Mouse (Mus musculus): ENCODE results near the gene Vdac1. TPM values are rescaled to one million over a fixed set of nuclear protein-coding genes. Genes with fewer than 3 reads are reported as not detected.

The Vdac1 gene
- 346 and 407 TPM in 2 replicates for polyA plus RNA-seq (2014; fragmentation: Nextera tagmentation; extraction: Ambion mirVana)

DNA sequence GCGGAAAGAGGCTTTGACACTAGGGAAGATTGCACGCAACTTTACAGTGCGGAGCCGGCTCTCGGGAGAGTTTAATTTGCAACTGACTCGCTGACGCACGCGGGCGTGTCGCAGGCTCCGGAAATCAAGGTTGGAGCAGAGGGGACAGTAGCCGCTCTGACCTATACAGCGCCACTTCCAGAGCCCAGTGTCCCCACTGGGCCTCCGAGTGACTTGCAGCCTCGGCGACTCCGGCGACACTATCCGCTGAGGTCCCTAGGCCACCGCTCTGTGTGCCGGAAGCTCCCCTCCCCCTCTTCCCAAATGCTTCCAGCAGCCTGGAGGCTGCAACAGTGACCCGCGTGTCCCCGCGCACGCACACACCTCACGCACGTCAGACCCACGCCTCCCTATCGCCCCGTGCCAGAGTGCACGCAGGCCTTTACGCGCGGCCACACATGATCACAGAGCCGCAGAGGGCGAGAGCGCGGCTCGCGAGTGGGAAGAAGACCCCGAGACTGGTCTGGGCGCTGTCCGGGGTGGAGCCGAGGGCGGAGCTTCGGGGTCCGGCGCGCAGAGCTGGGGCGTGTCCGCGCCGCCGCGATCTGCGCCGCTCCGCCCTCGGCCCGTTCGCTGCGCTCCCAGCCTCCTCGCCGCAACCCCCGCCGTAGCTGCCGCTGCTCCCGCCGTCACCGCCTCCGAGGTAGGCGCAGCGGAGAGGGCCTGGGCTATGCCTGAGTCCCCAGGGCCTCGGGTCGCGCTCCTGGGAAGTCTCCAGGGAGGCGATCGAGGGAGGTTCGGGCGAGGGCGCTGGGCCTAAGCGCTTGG, at the start of gene Vdac1:
Vdac1 (plus strand) TSS at position 390 of the 807 bp plus-strand sequence.
- peak; percentile 92 for ATAC-seq (replicated peaks; ENCODE audit: insufficient number of reproducible peaks, low FRiP score, low TSS enrichment)
- H3K27me3 ChIP-seq (ENCODE audit: control insufficient read depth, insufficient read depth, low read length) = no peaks in the 10 kb centered on the region
- under 1% methylated on average over 76 of the region's 84 CpGs for WGBS (ENCODE audit: insufficient replicate concordance)

DNA sequence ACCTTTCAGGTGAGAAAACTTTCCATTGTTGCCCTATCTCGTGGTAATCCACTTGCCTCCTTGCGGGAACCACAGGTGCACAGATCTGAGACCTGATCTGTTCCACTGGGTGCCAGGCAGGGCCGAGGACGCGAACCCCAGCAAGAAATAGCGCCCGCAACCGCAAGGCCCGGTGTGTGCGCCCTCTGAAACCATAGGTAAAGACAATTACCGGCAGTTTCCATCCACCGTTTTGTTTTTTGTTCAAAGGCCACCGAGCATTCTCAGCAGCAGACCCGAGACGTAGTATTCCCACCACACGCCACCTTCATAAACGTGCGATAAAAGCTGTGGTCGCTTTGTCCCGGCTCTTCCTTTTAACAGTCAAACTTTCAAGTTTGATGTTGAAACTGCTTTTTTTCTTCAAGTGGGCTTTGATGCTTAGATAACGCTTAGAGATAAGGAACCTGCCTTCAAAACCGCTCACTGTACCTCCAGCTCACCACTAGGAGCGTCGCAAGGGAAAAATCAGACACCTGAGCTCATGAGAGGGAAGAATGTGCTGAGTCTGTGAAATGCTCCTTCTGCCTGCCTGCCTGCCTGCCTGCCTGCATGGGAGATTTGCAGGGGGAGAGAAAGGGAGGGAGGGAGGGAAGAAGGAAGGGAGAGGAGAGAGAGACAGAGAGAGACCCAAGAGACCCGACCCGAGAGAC, 46.4 kb upstream of the Vdac1 start:
- ATAC-seq (replicated peaks; ENCODE audit: insufficient number of reproducible peaks, low FRiP score, low TSS enrichment) = no peak
- H3K4me3 ChIP-seq (ENCODE audit: low read depth, low read length) = no peak overlapping the region
- no peaks in the 10 kb centered on the region for H3K9me3 ChIP-seq (replicated peaks; ENCODE audit: control insufficient read depth, low read length)
- H3K27me3 ChIP-seq (ENCODE audit: control insufficient read depth, insufficient read depth, low read length) = peaks cover 9% of the 10 kb centered on the region
- H3K27ac ChIP-seq (ENCODE audit: low read depth, low read length) = no peak overlapping the region
- H3K36me3 ChIP-seq (ENCODE audit: control insufficient read depth, insufficient read depth, low read length) = no peaks in the 10 kb centered on the region
- peak overlapping the region; percentile 44; the same call in 1 of the 2 replicates for H3K4me2 ChIP-seq
- 10% methylated on average over 26 of the region's 26 CpGs for WGBS (ENCODE audit: insufficient replicate concordance)
- H3K4me1 ChIP-seq (ENCODE audit: control insufficient read depth, insufficient read depth, low read length) = no peaks in the 10 kb centered on the region
- H3K9ac ChIP-seq (ENCODE audit: low read depth, low read length) = no peak overlapping the region; the same call in 1 of the 2 replicates

More for the DNA sequence above, at the start of gene Vdac1:
- Histone ChIP-seq H3K36me3 (ENCODE audit: control insufficient read depth, insufficient read depth, low read length) (no peaks in the 10 kb centered on the region), H3K4me2 (peak within 1 kb of the TSS; percentile 78), H3K9ac (ENCODE audit: low read depth, low read length) (peak within 1 kb of the TSS; percentile 97), H3K9me3 (replicated peaks; ENCODE audit: control insufficient read depth, low read length) (no peaks in the 10 kb centered on the region), H3K4me3 (ENCODE audit: low read depth, low read length) (peak within 1 kb of the TSS; percentile 83), H3K27ac (ENCODE audit: low read depth, low read length) (peak within 1 kb of the TSS; percentile 94), H3K4me1 (ENCODE audit: control insufficient read depth, insufficient read depth, low read length) (peaks cover 43% of the 10 kb centered on the region)

DNA sequence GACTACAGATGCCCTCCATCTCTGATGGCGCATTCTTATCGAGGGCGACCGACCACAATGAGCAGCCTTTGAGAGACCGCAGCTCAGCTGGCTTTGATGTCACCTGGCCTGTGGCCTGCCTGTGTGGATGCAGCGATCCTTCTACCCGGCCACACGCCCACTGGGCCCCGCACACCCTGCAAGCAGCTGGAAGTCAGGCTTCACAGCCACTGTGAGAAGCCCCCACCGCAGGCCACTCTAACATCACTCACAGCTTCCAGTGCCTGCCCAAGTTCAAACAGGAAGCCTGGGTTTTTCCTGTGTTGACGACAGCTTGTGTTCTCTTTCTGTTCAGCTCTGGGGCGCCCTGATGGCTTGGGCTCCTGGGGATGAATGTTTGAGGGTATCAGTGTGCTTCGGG, 42.2 kb upstream of the Vdac1 start:
- ATAC-seq (replicated peaks; ENCODE audit: insufficient number of reproducible peaks, low FRiP score, low TSS enrichment) = no peak

GRCm38 (mm10) chr11:52319664-52320063, 41.0 kb upstream of the Vdac1 start:
- Histone ChIP-seq H3K9ac (ENCODE audit: low read depth, low read length) (no peak overlapping the region), H3K4me2 (no peak overlapping the region), H3K27ac (ENCODE audit: low read depth, low read length) (no peak overlapping the region), H3K4me1 (ENCODE audit: control insufficient read depth, insufficient read depth, low read length) (no peaks in the 10 kb centered on the region), H3K36me3 (ENCODE audit: control insufficient read depth, insufficient read depth, low read length) (no peaks in the 10 kb centered on the region), H3K27me3 (ENCODE audit: control insufficient read depth, insufficient read depth, low read length) (peaks cover 8% of the 10 kb centered on the region), H3K9me3 (replicated peaks; ENCODE audit: control insufficient read depth, low read length) (no peaks in the 10 kb centered on the region), H3K4me3 (ENCODE audit: low read depth, low read length) (no peak overlapping the region)
- no peak for ATAC-seq (replicated peaks; ENCODE audit: insufficient number of reproducible peaks, low FRiP score, low TSS enrichment)
- WGBS (ENCODE audit: insufficient replicate concordance) = 60% methylated on average over 4 of the region's 4 CpGs

More for the DNA sequence above, 42.2 kb upstream of the Vdac1 start:
- no peak overlapping the region for H3K27ac ChIP-seq (ENCODE audit: low read depth, low read length)
- peaks cover 9% of the 10 kb centered on the region for H3K27me3 ChIP-seq (ENCODE audit: control insufficient read depth, insufficient read depth, low read length)
- 51% methylated on average over 13 of the region's 13 CpGs for WGBS (ENCODE audit: insufficient replicate concordance)
- H3K4me3 ChIP-seq (ENCODE audit: low read depth, low read length) = no peak overlapping the region
- H3K36me3 ChIP-seq (ENCODE audit: control insufficient read depth, insufficient read depth, low read length) = no peaks in the 10 kb centered on the region
- H3K9ac ChIP-seq (ENCODE audit: low read depth, low read length) = no peak overlapping the region
- no peaks in the 10 kb centered on the region for H3K9me3 ChIP-seq (replicated peaks; ENCODE audit: control insufficient read depth, low read length)
- no peaks in the 10 kb centered on the region for H3K4me1 ChIP-seq (ENCODE audit: control insufficient read depth, insufficient read depth, low read length)
- H3K4me2 ChIP-seq = no peak overlapping the region

DNA sequence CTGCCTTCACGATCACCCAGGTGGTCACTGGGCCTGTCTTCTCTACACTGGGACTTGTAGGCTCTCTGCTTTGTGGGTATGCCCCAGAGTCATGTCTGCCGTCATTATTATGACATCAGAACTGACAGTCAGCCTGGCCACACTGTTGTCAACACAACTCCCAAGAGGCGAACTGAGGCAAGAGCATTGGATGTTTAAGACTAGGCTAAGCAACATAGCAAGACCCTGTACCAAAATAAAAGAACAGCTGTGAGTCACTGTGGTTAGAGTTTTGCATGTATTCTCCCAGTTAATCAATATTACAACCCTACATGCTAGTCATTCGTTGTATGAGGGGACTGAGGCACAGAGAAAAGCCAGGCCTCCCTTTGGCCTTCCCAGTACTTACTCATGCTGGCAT, 40.1 kb upstream of the Vdac1 start:
- H3K9me3 ChIP-seq (replicated peaks; ENCODE audit: control insufficient read depth, low read length) = no peaks in the 10 kb centered on the region
- H3K4me1 ChIP-seq (ENCODE audit: control insufficient read depth, insufficient read depth, low read length) = no peaks in the 10 kb centered on the region
- no peak overlapping the region for H3K27ac ChIP-seq (ENCODE audit: low read depth, low read length)
- H3K36me3 ChIP-seq (ENCODE audit: control insufficient read depth, insufficient read depth, low read length) = no peaks in the 10 kb centered on the region
- H3K27me3 ChIP-seq (ENCODE audit: control insufficient read depth, insufficient read depth, low read length) = peaks cover 6% of the 10 kb centered on the region
- ATAC-seq (replicated peaks; ENCODE audit: insufficient number of reproducible peaks, low FRiP score, low TSS enrichment) = no peak
- H3K9ac ChIP-seq (ENCODE audit: low read depth, low read length) = no peak overlapping the region
- WGBS (ENCODE audit: insufficient replicate concordance) = 72% methylated on average over 4 of the region's 4 CpGs
- H3K4me2 ChIP-seq = no peak overlapping the region
- H3K4me3 ChIP-seq (ENCODE audit: low read depth, low read length) = no peak overlapping the region

DNA sequence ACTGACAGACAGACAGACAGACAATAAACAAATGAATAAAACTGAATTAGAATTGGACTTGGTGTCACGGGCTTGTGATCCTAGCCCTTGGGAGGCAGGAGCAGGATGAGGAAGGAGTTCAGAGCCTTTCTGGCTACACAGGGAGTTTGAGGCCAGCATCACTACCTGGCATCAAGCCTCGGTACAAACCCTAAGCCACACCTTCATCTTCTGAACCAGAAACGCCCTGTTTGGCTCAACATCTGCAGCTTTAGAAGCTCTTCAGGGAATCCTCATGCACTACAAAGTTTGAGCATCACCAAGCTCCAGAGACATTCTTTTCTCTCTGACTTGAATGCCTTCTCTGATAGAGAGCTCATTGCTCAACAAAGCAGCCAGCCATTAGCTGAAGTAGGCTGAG, 39.1 kb upstream of the Vdac1 start:
- 53% methylated on average over 3 of the region's 3 CpGs for WGBS (ENCODE audit: insufficient replicate concordance)

GRCm38 (mm10) chr11:52324442-52325367, 36.0 kb upstream of the Vdac1 start:
- no peaks in the 10 kb centered on the region for H3K9me3 ChIP-seq (replicated peaks; ENCODE audit: control insufficient read depth, low read length)
- ATAC-seq (replicated peaks; ENCODE audit: insufficient number of reproducible peaks, low FRiP score, low TSS enrichment) = no peak

More for the DNA sequence above, 39.1 kb upstream of the Vdac1 start:
- Histone ChIP-seq H3K9ac (ENCODE audit: low read depth, low read length) (no peak overlapping the region), H3K27me3 (ENCODE audit: control insufficient read depth, insufficient read depth, low read length) (peaks cover 6% of the 10 kb centered on the region), H3K4me3 (ENCODE audit: low read depth, low read length) (no peak overlapping the region), H3K9me3 (replicated peaks; ENCODE audit: control insufficient read depth, low read length) (no peaks in the 10 kb centered on the region), H3K36me3 (ENCODE audit: control insufficient read depth, insufficient read depth, low read length) (no peaks in the 10 kb centered on the region), H3K27ac (ENCODE audit: low read depth, low read length) (no peak overlapping the region), H3K4me2 (no peak overlapping the region), H3K4me1 (ENCODE audit: control insufficient read depth, insufficient read depth, low read length) (no peaks in the 10 kb centered on the region)
- no peak for ATAC-seq (replicated peaks; ENCODE audit: insufficient number of reproducible peaks, low FRiP score, low TSS enrichment)

GRCm38 (mm10) chr11:52327313-52327712, 33.3 kb upstream of the Vdac1 start:
- Histone ChIP-seq H3K9ac (ENCODE audit: low read depth, low read length) (no peak overlapping the region), H3K4me2 (no peak overlapping the region), H3K36me3 (ENCODE audit: control insufficient read depth, insufficient read depth, low read length) (no peaks in the 10 kb centered on the region), H3K4me1 (ENCODE audit: control insufficient read depth, insufficient read depth, low read length) (no peaks in the 10 kb centered on the region), H3K4me3 (ENCODE audit: low read depth, low read length) (no peak overlapping the region), H3K9me3 (replicated peaks; ENCODE audit: control insufficient read depth, low read length) (no peaks in the 10 kb centered on the region), H3K27me3 (ENCODE audit: control insufficient read depth, insufficient read depth, low read length) (peaks cover 6% of the 10 kb centered on the region), H3K27ac (ENCODE audit: low read depth, low read length) (no peak overlapping the region)
- no peak for ATAC-seq (replicated peaks; ENCODE audit: insufficient number of reproducible peaks, low FRiP score, low TSS enrichment)
- 46% methylated on average over 3 of the region's 3 CpGs for WGBS (ENCODE audit: insufficient replicate concordance)

More at GRCm38 (mm10) chr11:52324442-52325367, 36.0 kb upstream of the Vdac1 start:
- Histone ChIP-seq H3K9ac (ENCODE audit: low read depth, low read length) (no peak overlapping the region), H3K27me3 (ENCODE audit: control insufficient read depth, insufficient read depth, low read length) (peaks cover 6% of the 10 kb centered on the region), H3K4me1 (ENCODE audit: control insufficient read depth, insufficient read depth, low read length) (no peaks in the 10 kb centered on the region), H3K36me3 (ENCODE audit: control insufficient read depth, insufficient read depth, low read length) (no peaks in the 10 kb centered on the region), H3K4me3 (ENCODE audit: low read depth, low read length) (no peak overlapping the region), H3K4me2 (no peak overlapping the region), H3K27ac (ENCODE audit: low read depth, low read length) (no peak overlapping the region)
- WGBS (ENCODE audit: insufficient replicate concordance) = 54% methylated on average over 23 of the region's 23 CpGs

Data from heart, embryonic 11.5 days (tissue).